Mouse (Mus musculus) hindbrain, embryonic 12.5 days (tissue): ENCODE measurements around the gene Hes5. TPM values are rescaled to one million over a fixed set of nuclear protein-coding genes. Genes with fewer than 3 reads are reported as not detected.

Source experiments
- ATAC-seq: fragments of 200-750 bp; cut with Nextera tagmentation; 2 replicates; pipeline ENCODE4 v1.8.0; 2017; ENCODE audit warnings: moderate TSS enrichment; ENCODE audit not compliant: low FRiP score
- H3K27ac ChIP-seq: fragments of 300-500 bp; sonication (generic); 2 replicates; pipeline ENCODE4 v1.5.1; 2016; ENCODE audit warnings: mild to moderate bottlenecking
- H3K27me3 ChIP-seq: fragments of 300-500 bp; sonication (generic); 2 replicates; pipeline ENCODE4 v1.6.1; 2016; ENCODE audit warnings: mild to moderate bottlenecking
- H3K36me3 ChIP-seq: fragments of 300-500 bp; sonication (generic); 2 replicates; pipeline ENCODE4 v1.6.1; 2016; ENCODE audit warnings: mild to moderate bottlenecking
- H3K4me1 ChIP-seq: fragments of 300-500 bp; sonication (generic); 2 replicates; pipeline ENCODE4 v1.6.1; 2016
- H3K4me2 ChIP-seq: fragments of 300-500 bp; sonication (generic); replicated peaks from 2 replicates; pipeline ENCODE4 v1.6.1; 2016; ENCODE audit warnings: mild to moderate bottlenecking
- H3K4me3 ChIP-seq: fragments of 300-500 bp; sonication (generic); 2 replicates; pipeline ENCODE4 v1.5.1; 2016; ENCODE audit warnings: mild to moderate bottlenecking
- H3K9ac ChIP-seq: fragments of 300-500 bp; sonication (generic); 2 replicates; pipeline ENCODE4 v1.6.1; 2016; ENCODE audit warnings: mild to moderate bottlenecking, moderate library complexity
- H3K9me3 ChIP-seq: fragments of 300-500 bp; sonication (generic); replicated peaks from 2 replicates; pipeline ENCODE4 v1.6.1; 2016; ENCODE audit warnings: mild to moderate bottlenecking
- WGBS: fragments of 180-500 bp; shearing (Covaris S2); methylation state at CpG from one replicate; pipeline ENCODE4 v1.1.7; 2016; 5-methylcytosine and 5-hydroxymethylcytosine counted together
- polyA plus RNA-seq: library from polyadenylated mRNA; unstranded; fragments of >200 nt; fragmentation: Nextera tagmentation; extraction: Ambion mirVana; gene quantifications from 2 replicates; pipeline ENCODE4 v1.2.1, GENCODE M21; 2016

Hes5 gene
- polyA plus RNA-seq, 1 experiment from 2014 or later: 329 TPM

- Histone ChIP-seq H3K4me2 (peak overlapping the region; percentile 85), H3K36me3 (no peaks in the 10 kb centered on the region), H3K9me3 (no peaks in the 10 kb centered on the region), H3K4me1 (peaks cover 88% of the 10 kb centered on the region), H3K9ac (peak overlapping the region; percentile 92), H3K27me3 (peaks cover 55% of the 10 kb centered on the region), H3K27ac (peak overlapping the region; percentile 97), H3K4me3 (peak overlapping the region; percentile 79)
- no peak for ATAC-seq
- WGBS: 1% methylated on average over 45 of the region's 47 CpGs
These were observed 559 bp downstream of the Hes5 start for GRCm38 (mm10) chr4:154961226-154961738.

- H3K4me2 ChIP-seq: peak overlapping the region; percentile 85
- no peaks in the 10 kb centered on the region for H3K36me3 ChIP-seq
- H3K27me3 ChIP-seq: peaks cover 52% of the 10 kb centered on the region
- H3K4me3 ChIP-seq: peak overlapping the region; percentile 79
- H3K9ac ChIP-seq: peak overlapping the region; percentile 92
- H3K9me3 ChIP-seq: no peaks in the 10 kb centered on the region
- 7% methylated on average over 13 of the region's 13 CpGs for WGBS
- no peak for ATAC-seq
- peak overlapping the region; percentile 97 for H3K27ac ChIP-seq
- H3K4me1 ChIP-seq: peaks cover 88% of the 10 kb centered on the region
These were observed 1.2 kb downstream of the Hes5 start for GRCm38 (mm10) chr4:154961911-154962310.

DNA sequence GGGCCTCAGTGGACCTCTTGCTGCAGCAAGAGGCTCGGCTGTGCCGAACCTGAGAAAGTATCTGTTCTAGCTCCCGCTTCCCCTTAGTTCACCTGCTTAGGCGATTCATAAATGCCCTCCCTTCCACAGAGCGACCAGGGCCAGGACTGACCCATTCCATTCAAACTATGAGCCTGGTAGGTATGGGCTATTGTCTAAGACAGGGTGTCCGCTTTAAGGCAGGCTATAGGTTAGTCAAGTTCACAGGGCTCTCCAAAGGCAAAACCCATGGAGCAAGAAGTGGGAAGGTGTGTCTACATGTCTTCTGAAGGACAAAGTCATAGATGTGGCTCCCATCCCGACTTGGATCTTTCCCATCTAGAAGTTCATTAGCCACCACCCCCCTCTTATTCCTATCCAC, 2.0 kb downstream of the Hes5 start:
- peak overlapping the region; percentile 79 for H3K4me3 ChIP-seq
- H3K36me3 ChIP-seq: no peaks in the 10 kb centered on the region
- H3K27me3 ChIP-seq: peaks cover 47% of the 10 kb centered on the region
- H3K4me1 ChIP-seq: peaks cover 81% of the 10 kb centered on the region
- H3K27ac ChIP-seq: peak overlapping the region; percentile 97
- peak overlapping the region; percentile 92 for H3K9ac ChIP-seq
- WGBS: 38% methylated on average over 7 of the region's 7 CpGs
- no peak for ATAC-seq
- H3K4me2 ChIP-seq: peak overlapping the region; percentile 85
- H3K9me3 ChIP-seq: no peaks in the 10 kb centered on the region

- Histone ChIP-seq H3K4me3 (peak overlapping the region; percentile 79), H3K4me1 (peaks cover 74% of the 10 kb centered on the region), H3K9ac (peak overlapping the region; percentile 92), H3K36me3 (no peaks in the 10 kb centered on the region), H3K4me2 (peak overlapping the region; percentile 85), H3K9me3 (no peaks in the 10 kb centered on the region), H3K27me3 (peaks cover 45% of the 10 kb centered on the region), H3K27ac (peak overlapping the region; percentile 97)
- ATAC-seq: peak; percentile 1; the same call in 1 of the 2 replicates
- WGBS: 10% methylated on average over 11 of the region's 11 CpGs
These were observed 2.6 kb downstream of the Hes5 start for GRCm38 (mm10) chr4:154963190-154963836.

DNA sequence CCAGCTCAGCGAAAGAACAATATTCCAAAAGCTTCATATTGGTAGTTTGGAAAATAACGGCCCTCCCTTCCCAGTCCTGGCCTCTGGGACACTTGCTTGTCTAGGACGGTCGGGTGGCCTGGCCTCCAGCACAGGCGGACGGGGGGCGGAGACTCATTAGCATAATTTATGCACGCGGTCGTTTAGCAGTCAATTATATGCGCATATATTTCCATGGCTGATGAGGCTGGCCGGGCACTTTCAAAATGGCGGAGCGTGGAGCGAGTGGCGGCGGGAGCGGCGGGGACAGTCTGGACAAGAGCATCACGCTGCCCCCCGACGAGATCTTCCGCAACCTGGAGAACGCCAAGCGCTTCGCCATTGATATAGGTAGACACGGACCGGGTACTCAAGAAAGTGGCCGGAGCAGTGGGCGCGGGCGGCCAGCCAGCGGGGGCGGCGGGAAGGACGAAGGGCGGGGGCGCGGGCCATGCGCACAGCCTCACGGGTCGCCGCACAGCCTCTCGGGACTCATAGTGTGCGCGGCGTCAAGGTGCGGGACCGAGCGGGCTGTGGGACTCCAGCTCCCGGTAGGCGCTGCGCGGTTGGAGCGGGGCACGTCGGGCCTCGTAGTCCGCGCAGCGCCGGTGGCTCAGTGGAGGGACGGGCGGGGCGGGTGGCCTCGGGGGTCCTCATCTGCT, 3.3 kb downstream of the Hes5 start, which contains the start of gene Pank4:
Gene Pank4 (plus strand): TSS at position 223 of the 680 bp plus-strand sequence.
- peak within 1 kb of the TSS; percentile 79 for H3K4me3 ChIP-seq
- H3K4me1 ChIP-seq: peaks cover 67% of the 10 kb centered on the region
- peak within 1 kb of the TSS; percentile 85 for H3K4me2 ChIP-seq
- H3K27me3 ChIP-seq: peaks cover 38% of the 10 kb centered on the region
- no peaks in the 10 kb centered on the region for H3K9me3 ChIP-seq
- H3K36me3 ChIP-seq: peaks cover 3% of the 10 kb centered on the region; the same call in 1 of the 2 replicates
- H3K9ac ChIP-seq: peak within 1 kb of the TSS; percentile 92
- peak within 1 kb of the TSS; percentile 97 for H3K27ac ChIP-seq
- peak; percentile 86 for ATAC-seq
- WGBS: under 1% methylated on average over 64 of the region's 66 CpGs

GRCm38 (mm10) chr4:154964581-154965235, 4.0 kb downstream of the Hes5 start:
- peak overlapping the region; percentile 97 for H3K27ac ChIP-seq
- peaks cover 9% of the 10 kb centered on the region for H3K36me3 ChIP-seq
- peaks cover 31% of the 10 kb centered on the region for H3K27me3 ChIP-seq
- ATAC-seq: no peak
- WGBS: under 1% methylated on average over 36 of the region's 36 CpGs
- H3K4me3 ChIP-seq: peak overlapping the region; percentile 79
- H3K9ac ChIP-seq: peak overlapping the region; percentile 92
- H3K9me3 ChIP-seq: no peaks in the 10 kb centered on the region
- peak overlapping the region; percentile 85 for H3K4me2 ChIP-seq
- H3K4me1 ChIP-seq: peaks cover 60% of the 10 kb centered on the region

DNA sequence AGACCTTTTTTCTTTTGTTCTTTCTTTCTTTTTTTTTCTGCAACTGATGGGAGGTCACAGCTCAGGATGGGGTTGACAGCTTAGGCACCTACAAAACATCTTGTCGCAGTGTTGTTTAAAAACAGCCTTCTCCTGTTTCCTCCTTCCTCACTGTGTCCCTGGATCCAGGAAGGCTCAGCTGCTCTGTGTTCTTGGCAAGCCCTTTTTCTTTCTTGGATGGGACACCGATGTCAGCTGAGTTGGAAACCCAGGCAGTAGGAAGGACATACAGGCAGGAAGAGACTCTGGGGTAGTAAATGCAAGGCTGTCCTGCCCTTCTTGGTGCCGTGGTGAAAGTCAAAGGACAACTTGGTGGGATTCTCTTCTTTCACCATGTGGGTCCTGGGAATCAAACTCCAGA, 5.1 kb downstream of the Hes5 start:
- Histone ChIP-seq H3K36me3 (peaks cover 21% of the 10 kb centered on the region), H3K9ac (no peak overlapping the region), H3K9me3 (no peaks in the 10 kb centered on the region), H3K27ac (no peak overlapping the region), H3K4me1 (peaks cover 49% of the 10 kb centered on the region), H3K4me2 (peak overlapping the region; percentile 85), H3K27me3 (peaks cover 22% of the 10 kb centered on the region), H3K4me3 (0 out of 2 replicates have a peak overlapping the region, but pooled peaks have one; percentile 79)
- no peak for ATAC-seq
- 80% methylated on average over 3 of the region's 3 CpGs for WGBS

DNA sequence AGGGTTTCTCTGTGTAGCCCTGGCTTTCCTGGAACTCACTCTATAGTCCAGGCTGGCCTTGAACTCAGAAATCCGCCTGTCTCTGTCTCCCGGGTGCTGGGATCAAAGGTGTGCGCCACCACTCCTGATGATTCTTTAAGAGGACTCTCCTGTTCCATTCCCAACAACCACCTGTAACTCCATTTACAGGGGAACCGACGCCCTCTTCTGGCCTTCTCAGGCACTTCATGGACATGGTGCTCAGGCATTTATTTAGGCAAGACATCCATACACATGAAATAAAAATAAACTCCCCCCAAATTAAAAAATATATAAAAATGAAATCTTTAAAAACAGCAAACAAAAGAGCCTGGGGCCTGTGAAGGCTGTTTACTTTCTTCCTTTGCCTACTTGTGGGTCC, 6.5 kb downstream of the Hes5 start:
- H3K9ac ChIP-seq: no peak overlapping the region
- ATAC-seq: no peak
- H3K9me3 ChIP-seq: no peaks in the 10 kb centered on the region
- H3K4me2 ChIP-seq: no peak overlapping the region
- H3K36me3 ChIP-seq: peaks cover 34% of the 10 kb centered on the region
- no peak overlapping the region for H3K27ac ChIP-seq
- H3K27me3 ChIP-seq: peaks cover 11% of the 10 kb centered on the region; the same call in 1 of the 2 replicates
- H3K4me3 ChIP-seq: no peak overlapping the region
- H3K4me1 ChIP-seq: peaks cover 36% of the 10 kb centered on the region
- 53% methylated on average over 5 of the region's 5 CpGs for WGBS

- Histone ChIP-seq H3K4me3 (no peak overlapping the region), H3K9me3 (no peaks in the 10 kb centered on the region), H3K4me2 (no peak overlapping the region), H3K4me1 (no peaks in the 10 kb centered on the region), H3K9ac (no peak overlapping the region), H3K27me3 (no peaks in the 10 kb centered on the region), H3K36me3 (peaks cover 87% of the 10 kb centered on the region), H3K27ac (no peak overlapping the region)
- ATAC-seq: no peak
- WGBS: 95% methylated on average over 12 of the region's 12 CpGs
These were observed 11.8 kb downstream of the Hes5 start for GRCm38 (mm10) chr4:154972546-154972945.

GRCm38 (mm10) chr4:154974163-154974611, 13.5 kb downstream of the Hes5 start:
- Histone ChIP-seq H3K27ac (no peak overlapping the region), H3K9me3 (no peaks in the 10 kb centered on the region), H3K4me1 (no peaks in the 10 kb centered on the region), H3K9ac (no peak overlapping the region), H3K4me2 (no peak overlapping the region), H3K4me3 (no peak overlapping the region), H3K27me3 (no peaks in the 10 kb centered on the region), H3K36me3 (peaks cover 99% of the 10 kb centered on the region)
- no peak for ATAC-seq
- WGBS: 89% methylated on average over 11 of the region's 11 CpGs

DNA sequence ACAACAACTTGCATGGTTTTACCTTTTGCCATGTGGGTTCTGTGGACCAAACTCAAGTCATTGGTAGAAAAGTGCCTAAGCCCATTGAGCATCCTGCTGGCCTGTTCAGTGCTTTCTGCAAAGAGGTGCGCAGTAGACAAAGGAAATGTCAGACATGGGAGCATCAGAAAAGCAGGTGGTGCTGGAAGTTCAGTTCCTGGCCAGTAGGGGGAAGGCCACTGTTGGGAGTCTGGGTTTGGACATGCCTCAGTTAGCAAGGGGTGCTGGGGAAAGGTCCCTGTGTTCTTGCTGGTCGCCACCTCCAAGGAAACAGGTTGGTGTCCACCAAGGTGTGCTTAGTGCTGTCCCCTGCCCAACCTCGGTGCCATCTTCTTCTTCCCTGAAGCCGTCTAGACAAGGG, 19.4 kb downstream of the Hes5 start:
- peaks cover 64% of the 10 kb centered on the region for H3K36me3 ChIP-seq
- no peak overlapping the region for H3K9ac ChIP-seq
- H3K27me3 ChIP-seq: peaks cover 18% of the 10 kb centered on the region; the same call in 1 of the 2 replicates
- H3K4me1 ChIP-seq: peaks cover 12% of the 10 kb centered on the region
- no peak overlapping the region for H3K4me3 ChIP-seq
- ATAC-seq: no peak
- no peaks in the 10 kb centered on the region for H3K9me3 ChIP-seq
- 87% methylated on average over 4 of the region's 4 CpGs for WGBS
- no peak overlapping the region for H3K27ac ChIP-seq
- H3K4me2 ChIP-seq: no peak overlapping the region

DNA sequence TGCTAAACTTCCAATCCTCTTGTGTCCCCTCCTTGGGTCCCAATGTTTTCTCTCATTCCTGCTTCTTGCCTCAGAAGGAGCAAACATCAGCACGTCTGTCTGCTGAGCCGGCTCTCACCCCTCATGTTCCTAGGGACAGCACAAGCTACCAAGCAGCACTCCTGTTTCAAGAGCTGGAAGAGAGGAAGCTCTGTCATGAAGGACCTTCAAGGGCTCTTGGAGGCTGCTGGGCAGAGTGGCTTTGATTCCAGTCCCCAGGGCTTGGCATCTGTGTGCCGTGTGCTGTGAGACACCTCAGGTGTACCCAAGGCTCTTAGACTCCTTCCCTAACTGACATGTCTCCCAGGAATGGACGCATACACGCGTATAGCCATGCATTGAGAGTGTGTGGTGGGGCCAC, 20.4 kb downstream of the Hes5 start:
- Histone ChIP-seq H3K36me3 (peaks cover 54% of the 10 kb centered on the region), H3K4me2 (no peak overlapping the region), H3K9ac (no peak overlapping the region), H3K27ac (no peak overlapping the region), H3K27me3 (peaks cover 18% of the 10 kb centered on the region; the same call in 1 of the 2 replicates), H3K9me3 (no peaks in the 10 kb centered on the region), H3K4me3 (no peak overlapping the region), H3K4me1 (peaks cover 18% of the 10 kb centered on the region)
- no peak for ATAC-seq
- 88% methylated on average over 6 of the region's 6 CpGs for WGBS
